Mouse (Mus musculus): Measurements from ENCODE around the gene Marveld1.

The Marveld1 gene

GRCm38 (mm10) chr19:42176841-42177240 lies 29.6 kb downstream of the Marveld1 start:
- no peak for DNase-seq

- no peak for DNase-seq
Measured at GRCm38 (mm10) chr19:42177461-42177860, 30.3 kb downstream of the Marveld1 start.

- no peak for DNase-seq
Measured at GRCm38 (mm10) chr19:42179356-42179755, 32.2 kb downstream of the Marveld1 start.

- no peak for DNase-seq
Measured at GRCm38 (mm10) chr19:42182673-42183072, 35.5 kb downstream of the Marveld1 start.

GRCm38 (mm10) chr19:42189735-42190134 lies 42.5 kb downstream of the Marveld1 start:
- no peak for DNase-seq

- DNase-seq, result no peak
Measured at GRCm38 (mm10) chr19:42190494-42190893, 43.3 kb downstream of the Marveld1 start.

- no peak for DNase-seq
Measured at GRCm38 (mm10) chr19:42193311-42193710, 46.1 kb downstream of the Marveld1 start.

- DNase-seq, result no peak
Measured at GRCm38 (mm10) chr19:42196378-42196777, 49.2 kb downstream of the Marveld1 start.

- DNase-seq, result no peak
Measured at GRCm38 (mm10) chr19:42197066-42197465, 49.9 kb downstream of the Marveld1 start.

- DNase-seq, result no peak
Measured at GRCm38 (mm10) chr19:42198026-42198425, 50.8 kb downstream of the Marveld1 start.
